Comparison of ENCODE assay signal across 26 mouse cellular contexts in the genomic region with DNA sequence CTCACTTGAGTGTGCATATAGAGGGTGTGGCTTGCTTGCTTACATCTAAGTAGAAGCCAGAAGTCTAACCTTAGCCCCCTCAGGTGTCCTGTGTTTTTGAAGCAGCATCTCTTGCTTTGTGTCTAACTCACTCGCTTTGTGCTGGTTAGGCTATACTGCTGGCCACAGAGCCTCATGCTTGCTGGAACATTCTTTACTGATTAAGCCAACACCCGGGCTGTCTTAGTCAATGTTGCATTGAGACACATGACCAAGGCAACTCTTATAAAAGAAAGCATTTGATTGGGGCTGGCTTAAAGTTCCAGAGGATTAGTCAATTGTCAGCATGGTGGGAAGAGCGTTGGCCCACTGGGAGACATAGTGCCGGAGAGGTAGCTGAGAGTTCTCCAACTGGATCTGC. TPM values are rescaled to one million over a fixed set of nuclear protein-coding genes. Genes with fewer than 3 reads are reported as not detected.
A peak's percentile ranks its signal among the peaks of the same experiment; 100 is the strongest.
DNase-seq lines count a peak whose midpoint lies in the region; ATAC-seq and TF ChIP-seq lines count a peak whose summit lies in the region.
"Had no signal": no experiment of that assay in that cellular context is flagged by ENCODE, and none has a peak within 500 bp of the region (broad histone marks: within the 10 kb centered on the region; RNA-seq: fewer than 3 reads in every experiment).

No protein-coding gene starts in this region.

- H3K27ac ChIP-seq in liver, embryonic 14.5 days: peak overlapping the region; percentile 19; the same call in 1 of the 2 replicates
- H3K27ac ChIP-seq: embryonic facial prominence, embryonic 15.5 days; forebrain, embryonic 12.5 days; heart, embryonic 10.5 days; hindbrain, embryonic 12.5 days; hindbrain, postnatal 0 days had no signal

- H3K4me2 ChIP-seq in liver, embryonic 14.5 days (ENCODE audit: low read depth): peak overlapping the region; percentile 87
- H3K4me2 ChIP-seq: embryonic facial prominence, embryonic 15.5 days; forebrain, embryonic 12.5 days; hindbrain, embryonic 12.5 days had no signal

- no peak overlapping the region for H3K9ac ChIP-seq in liver, embryonic 14.5 days (replicated peaks)
- H3K9ac ChIP-seq: embryonic facial prominence, embryonic 15.5 days; forebrain, embryonic 12.5 days; hindbrain, embryonic 12.5 days had no signal

- peaks cover 39% of the 10 kb centered on the region in 2 experiments for H3K4me1 ChIP-seq in liver, embryonic 14.5 days (replicated peaks; ENCODE audit: control insufficient read depth in 2 of 2, insufficient read depth in 2 of 2, low read length in 1 of 2)
- H3K4me1 ChIP-seq: hindbrain, embryonic 12.5 days had no signal

- WGBS in liver, embryonic 14.5 days (ENCODE audit: insufficient replicate concordance): 92% methylated on average over 4 of the region's 4 CpGs

- no peaks in the 10 kb centered on the region for H3K27me3 ChIP-seq in liver, embryonic 14.5 days (ENCODE audit: control insufficient read depth, insufficient read depth, low read length)
- H3K27me3 ChIP-seq: embryonic facial prominence, embryonic 15.5 days; forebrain, embryonic 12.5 days; hindbrain, embryonic 12.5 days had no signal

- peaks cover 81% of the 10 kb centered on the region for H3K36me3 ChIP-seq in liver, embryonic 14.5 days (replicated peaks; ENCODE audit: control insufficient read depth, insufficient read depth, low read depth)
- H3K36me3 ChIP-seq: forebrain, embryonic 12.5 days; hindbrain, embryonic 12.5 days had no signal

- peak; percentile 92 for DNase-seq in heart, adult 11 months
- DNase-seq in heart, adult 18-20 months: no peak
- peak; percentile 50 for DNase-seq in NIH3T3 (ENCODE audit: low read depth)
- no peak for DNase-seq in liver, embryonic 14.5 days (ENCODE audit: low read depth in 3 of 3, low spot score in 3 of 3)
- DNase-seq in left cerebral cortex, adult 8-10 months (ENCODE audit: low spot score in 2 of 2): no peak
- no peak for DNase-seq in embryo, embryonic 10.5 days (ENCODE audit: low spot score)
- DNase-seq: adrenal gland, postnatal 25 days; cerebellum, adult 2 months; cerebellum, postnatal 10 days; embryo, embryonic 11 days; gastrocnemius, postnatal 14 days; heart, postnatal 10 days; heart, postnatal 4 days had no signal

- no peak for TF ChIP-seq EP300 in liver, embryonic 14.5 days (IDR thresholded peaks at IDR 0.05; ENCODE audit: low read depth)

- H3K9me3 ChIP-seq in liver, embryonic 14.5 days (ENCODE audit: control insufficient read depth, low read length): no peaks in the 10 kb centered on the region
- H3K9me3 ChIP-seq: embryonic facial prominence, embryonic 15.5 days; forebrain, embryonic 12.5 days; heart, embryonic 10.5 days; hindbrain, embryonic 12.5 days had no signal

- TF ChIP-seq CTCF in liver, embryonic 14.5 days (IDR thresholded peaks at IDR 0.05; ENCODE audit: low read depth): no peak

- no peak for ATAC-seq in liver, embryonic 14.5 days (ENCODE audit: insufficient read depth)
- ATAC-seq: forebrain, embryonic 16.5 days; hindbrain, postnatal 0 days had no signal

- H3K4me3 ChIP-seq in liver, embryonic 14.5 days (ENCODE audit: insufficient read depth in 1 of 2, low read depth in 2 of 2, low read length in 2 of 2): no peak overlapping the region
- H3K4me3 ChIP-seq: embryonic facial prominence, embryonic 15.5 days; forebrain, embryonic 12.5 days; heart, embryonic 10.5 days; hindbrain, embryonic 12.5 days had no signal

RNA-seq across cellular contexts. Expression of gene Slc43a3, which starts 5.4 kb away (rescaled TPM):
- 10 to 100 TPM; 65.4 to 72.8 TPM for total RNA-seq in heart, adult 18-20 months (2021)
- 158 and 159 TPM in 2 replicates for polyA plus RNA-seq in liver, embryonic 14.5 days (2012; rRNA removed)
- polyA plus RNA-seq in liver, embryonic 14.5 days (2014; fragmentation: Nextera tagmentation; extraction: Ambion mirVana): 113 and 124 TPM in 2 replicates
- total RNA-seq in left cerebral cortex, adult 8-10 months (2022): 1 to 10 TPM in 3 of 4 experiments, under 1 TPM in 1; 0.49 to 1.2 (median 1.0) TPM

RNA-seq across cellular contexts. Expression of gene Prg2, which starts 38.5 kb away (rescaled TPM):
- total RNA-seq in heart, adult 18-20 months (2021): not detected
- 33.3 and 62.4 TPM in 2 replicates for polyA plus RNA-seq in liver, embryonic 14.5 days (2012; rRNA removed)
- 17.9 and 21.8 TPM in 2 replicates for polyA plus RNA-seq in liver, embryonic 14.5 days (2014; fragmentation: Nextera tagmentation; extraction: Ambion mirVana)
- under 1 TPM in 1 of 4 experiments, not detected in 3; 0.61 TPM for total RNA-seq in left cerebral cortex, adult 8-10 months (2022)
- total RNA-seq: adrenal gland, adult 2 months; adrenal gland, postnatal 25 days; ES-E14; heart, postnatal 4 days; hindbrain, postnatal 0 days had no signal
- polyA plus RNA-seq: adrenal gland, adult 2 months; embryonic facial prominence, embryonic 15.5 days; forebrain, embryonic 12.5 days; forebrain, embryonic 16.5 days; frontal cortex, adult 2 months; heart, embryonic 14.5 days; hindbrain, postnatal 0 days; intestine, embryonic 14.5 days had no signal

RNA-seq across cellular contexts. Expression of gene Prg3, which starts 46.2 kb away (rescaled TPM):
- total RNA-seq in heart, adult 18-20 months (2021): not detected
- polyA plus RNA-seq in liver, embryonic 14.5 days (2012; rRNA removed): 2.6 and 4.4 TPM in 2 replicates
- 2.1 and 3.4 TPM in 2 replicates for polyA plus RNA-seq in liver, embryonic 14.5 days (2014; fragmentation: Nextera tagmentation; extraction: Ambion mirVana)
- not detected for total RNA-seq in left cerebral cortex, adult 8-10 months (2022)
- total RNA-seq: adrenal gland, adult 2 months; adrenal gland, postnatal 25 days; ES-E14; gastrocnemius, postnatal 14 days; heart, postnatal 10 days; heart, postnatal 4 days; hindbrain, postnatal 0 days had no signal
- polyA plus RNA-seq: adrenal gland, adult 2 months; cerebellum, adult 2 months; embryonic facial prominence, embryonic 11.5 days; embryonic facial prominence, embryonic 15.5 days; forebrain, embryonic 12.5 days; forebrain, embryonic 16.5 days; frontal cortex, adult 2 months; heart, embryonic 14.5 days; hindbrain, embryonic 12.5 days; hindbrain, postnatal 0 days; intestine, embryonic 14.5 days had no signal

RNA-seq across cellular contexts. Expression of gene Rtn4rl2, which starts 55.3 kb away (rescaled TPM):
- 1 to 10 TPM; 3.0 to 3.5 TPM for total RNA-seq in heart, adult 18-20 months (2021)
- 0.03 and 0.06 TPM in 2 replicates for polyA plus RNA-seq in liver, embryonic 14.5 days (2012; rRNA removed)
- 0.14 TPM in 1 of 2 replicates, not detected in the other for polyA plus RNA-seq in liver, embryonic 14.5 days (2014; fragmentation: Nextera tagmentation; extraction: Ambion mirVana)
- total RNA-seq in left cerebral cortex, adult 8-10 months (2022): 10 to 100 TPM; 57.0 to 74.6 (median 70.2) TPM
- total RNA-seq: granulocyte monocyte progenitor cell, adult 5-6 weeks had no signal

Comparison
In these comparisons a context has a peak if more than half of its experiments do, and no peak if none do; other contexts are left out.
1. DNase-seq: peak in heart, adult 11 months (single experiment) and NIH3T3 (single experiment); none in heart, adult 18-20 months (0 of 2), liver, embryonic 14.5 days (0 of 3), left cerebral cortex, adult 8-10 months (0 of 2) and embryo, embryonic 10.5 days (single experiment).
2. RNA of gene Slc43a3, which starts 5.4 kb away (total RNA-seq): 65.4 to 72.8 TPM in heart, adult 18-20 months; 0.49 to 1.2 TPM in left cerebral cortex, adult 8-10 months; every median in the first group is over 10 times any median in the second.